In genomic region chr5:144219936-144220335, GRCm38 (mm10) we compare ENCODE assay signal across 15 mouse cellular contexts. TPM values are rescaled to one million over a fixed set of nuclear protein-coding genes. Genes with fewer than 3 reads are reported as not detected.
"Had no signal": no experiment of that assay in that cellular context is flagged by ENCODE, and none has a peak within 500 bp of the region (broad histone marks: within the 10 kb centered on the region; RNA-seq: fewer than 3 reads in every experiment).

No protein-coding gene starts in this region.

- H3K36me3 ChIP-seq: liver, embryonic 12.5 days; liver, embryonic 15.5 days had no signal

- DNase-seq: kidney, adult 18-20 months; layer of hippocampus, postnatal 36 days; left cerebral cortex, postnatal 4 days; lung, adult 2 months; thymus, adult 2 months; thymus, postnatal 14 days; thymus, postnatal 4 days had no signal

- H3K9me3 ChIP-seq: limb, embryonic 12.5 days; limb, embryonic 15.5 days; liver, embryonic 12.5 days; liver, embryonic 15.5 days; midbrain, embryonic 12.5 days; midbrain, embryonic 15.5 days had no signal

- H3K4me3 ChIP-seq: left cerebral cortex, adult 2 months; limb, embryonic 12.5 days; limb, embryonic 15.5 days; liver, embryonic 12.5 days; liver, embryonic 15.5 days; midbrain, embryonic 12.5 days; midbrain, embryonic 15.5 days had no signal

- H3K27me3 ChIP-seq: limb, embryonic 12.5 days; limb, embryonic 15.5 days; liver, embryonic 12.5 days; liver, embryonic 15.5 days; midbrain, embryonic 12.5 days; midbrain, embryonic 15.5 days had no signal

- H3K27ac ChIP-seq: left cerebral cortex, adult 2 months; limb, embryonic 12.5 days; limb, embryonic 15.5 days; liver, embryonic 12.5 days; liver, embryonic 15.5 days; midbrain, embryonic 12.5 days; midbrain, embryonic 15.5 days; stomach, postnatal 0 days had no signal

RNA-seq across cellular contexts. Expression of gene Bhlha15, which starts 29.9 kb away (rescaled TPM):
- polyA plus RNA-seq: midbrain, embryonic 12.5 days had no signal
